Mouse (Mus musculus) lung, adult 18-20 months (tissue): ENCODE measurements around the gene Clic5.
"Not testable (repeated sequence)": the region's sequence is repeated elsewhere in the genome, so short reads cannot be mapped to it uniquely, and the experiment has no call there.

Experiments
- DNase-seq, 2 experiments: peaks; one replicate each; pipeline ENCODE4 v3.0.0; 2022; ENCODE audit warnings: mixed read lengths in 2 of 2

Clic5 gene

GRCm38 (mm10) chr17:44188042-44188768 lies at the start of gene Clic5:
Gene Clic5 (plus strand): TSS chr17:44188584.
- DNase-seq: peak; percentile 82 to 86

- no peak for DNase-seq
Measured at GRCm38 (mm10) chr17:44145806-44146205, 42.6 kb upstream of the Clic5 start.

GRCm38 (mm10) chr17:44148109-44148846 lies 40.1 kb upstream of the Clic5 start:
- no peak for DNase-seq

GRCm38 (mm10) chr17:44151130-44151529 lies 37.3 kb upstream of the Clic5 start:
- DNase-seq: peak; percentile 59 to 69

- peak; percentile 65 to 78 for DNase-seq
Measured at GRCm38 (mm10) chr17:44151889-44152288, 36.5 kb upstream of the Clic5 start.

GRCm38 (mm10) chr17:44153871-44154270 lies 34.5 kb upstream of the Clic5 start:
- peak; percentile 12 to 61 for DNase-seq

GRCm38 (mm10) chr17:44155204-44155603 lies 33.2 kb upstream of the Clic5 start:
- DNase-seq: peak; percentile 45 to 56

- peak; percentile 18 to 36 for DNase-seq
Measured at GRCm38 (mm10) chr17:44158186-44158585, 30.2 kb upstream of the Clic5 start.

- DNase-seq: no peak
Measured at GRCm38 (mm10) chr17:44160449-44160848, 27.9 kb upstream of the Clic5 start.

- DNase-seq: peak; percentile 35 to 54
Measured at GRCm38 (mm10) chr17:44162514-44162913, 25.9 kb upstream of the Clic5 start.

GRCm38 (mm10) chr17:44162935-44163334 lies 25.4 kb upstream of the Clic5 start:
- peak in 1 of 2 experiments; percentile 17 for DNase-seq

- peak; percentile 67 to 81 for DNase-seq
Measured at GRCm38 (mm10) chr17:44165730-44166347, 22.5 kb upstream of the Clic5 start.

- no peak for DNase-seq
Measured at GRCm38 (mm10) chr17:44169676-44170075, 18.7 kb upstream of the Clic5 start.

- no peak for DNase-seq
Measured at GRCm38 (mm10) chr17:44170316-44170715, 18.1 kb upstream of the Clic5 start.

GRCm38 (mm10) chr17:44171930-44172329 lies 16.5 kb upstream of the Clic5 start:
- no peak for DNase-seq

- no peak for DNase-seq
Measured at GRCm38 (mm10) chr17:44173341-44173740, 15.0 kb upstream of the Clic5 start.

- DNase-seq: no peak
Measured at GRCm38 (mm10) chr17:44177291-44177690, 11.1 kb upstream of the Clic5 start.

GRCm38 (mm10) chr17:44181346-44181745 lies 7.0 kb upstream of the Clic5 start:
- no peak for DNase-seq

- no peak for DNase-seq
Measured at GRCm38 (mm10) chr17:44186871-44187270, 1.5 kb upstream of the Clic5 start.

GRCm38 (mm10) chr17:44187537-44187936 lies 847 bp upstream of the Clic5 start:
- not testable (repeated sequence) for DNase-seq

- DNase-seq: peak in 1 of 2 experiments; percentile 45
Measured at GRCm38 (mm10) chr17:44188769-44189145, 373 bp downstream of the Clic5 start.

- DNase-seq: peak; percentile 58 to 59
Measured at GRCm38 (mm10) chr17:44189696-44190095, 1.3 kb downstream of the Clic5 start.

- DNase-seq: no peak
Measured at GRCm38 (mm10) chr17:44190246-44190645, 1.9 kb downstream of the Clic5 start.

- DNase-seq: peak; percentile 23 to 56
Measured at GRCm38 (mm10) chr17:44192981-44193380, 4.6 kb downstream of the Clic5 start.
